Mouse (Mus musculus) E14TG2a.4 (cell line): ENCODE results near the gene Npas3.

ENCODE experiments used
- CTCF ChIP-seq: conservative IDR thresholded peaks from 2 replicates; pipeline ENCODE4 v1.5.1; 2014; ENCODE audit warnings: low read length
- POU5F1 ChIP-seq: IDR thresholded peaks from 2 replicates; pipeline ENCODE4 v1.6.1; 2014; ENCODE audit warnings: low read length, borderline replicate concordance

- no peak for TF ChIP-seq POU5F1
- TF ChIP-seq CTCF = no peak
Measured at GRCm38 (mm10) chr12:53558259-53558658, 309.8 kb downstream of the Npas3 start.
